Mouse (Mus musculus) erythroid progenitor cell, adult 5-6 weeks (primary cell): ENCODE results near the gene Insr. TPM values are rescaled to one million over a fixed set of nuclear protein-coding genes. Genes with fewer than 3 reads are reported as not detected.

Experiments used
- ATAC-seq: replicated peaks from 2 replicates; pipeline ENCODE4 v1.8.0; 2016; ENCODE audit warnings: moderate number of reproducible peaks, mild to moderate bottlenecking, moderate TSS enrichment, inconsistent platforms; ENCODE audit not compliant: poor library complexity, low FRiP score, severe bottlenecking
- total RNA-seq, 2 experiments: library from RNA; stranded (forward) in 1 of 2; stranded (reverse) in 1 of 2; fragments of 150-400 nt in 1 of 2; fragments of 186-747, 209-891 nt in 1 of 2; gene quantifications; 2 replicates each; pipeline versions ENCODE4 v1.2.3 to v1.2.4; 2015 to 2017; ENCODE audit warnings: low replicate concordance in 2 of 2

Gene Insr
- total RNA-seq, 2 experiments from 2014 or later: 7.1 to 8.0 TPM

GRCm38 (mm10) chr8:3277266-3277665, 2.2 kb downstream of the Insr start:
- no peak for ATAC-seq

- no peak for ATAC-seq
Measured at GRCm38 (mm10) chr8:3276009-3276408, 3.4 kb downstream of the Insr start.

- no peak for ATAC-seq
Measured at GRCm38 (mm10) chr8:3275189-3275588, 4.2 kb downstream of the Insr start.

GRCm38 (mm10) chr8:3273799-3274198, 5.6 kb downstream of the Insr start:
- ATAC-seq: no peak

GRCm38 (mm10) chr8:3267449-3267761, 12.0 kb downstream of the Insr start:
- ATAC-seq: no peak

- no peak for ATAC-seq
Measured at GRCm38 (mm10) chr8:3266686-3267448, 12.6 kb downstream of the Insr start.

- no peak for ATAC-seq
Measured at GRCm38 (mm10) chr8:3265182-3265581, 14.2 kb downstream of the Insr start.

GRCm38 (mm10) chr8:3262779-3263178, 16.6 kb downstream of the Insr start:
- ATAC-seq: no peak

- ATAC-seq: no peak
Measured at GRCm38 (mm10) chr8:3261101-3261500, 18.3 kb downstream of the Insr start.

GRCm38 (mm10) chr8:3260127-3260811, 19.1 kb downstream of the Insr start:
- ATAC-seq: no peak

GRCm38 (mm10) chr8:3256147-3256940, 23.1 kb downstream of the Insr start:
- ATAC-seq: no peak

- ATAC-seq: no peak
Measured at GRCm38 (mm10) chr8:3255321-3255720, 24.1 kb downstream of the Insr start.

GRCm38 (mm10) chr8:3253179-3253578, 26.2 kb downstream of the Insr start:
- ATAC-seq: no peak

- no peak for ATAC-seq
Measured at GRCm38 (mm10) chr8:3252665-3253064, 26.8 kb downstream of the Insr start.

GRCm38 (mm10) chr8:3251101-3251500, 28.3 kb downstream of the Insr start:
- no peak for ATAC-seq

GRCm38 (mm10) chr8:3249886-3250285, 29.5 kb downstream of the Insr start:
- no peak for ATAC-seq

- no peak for ATAC-seq
Measured at GRCm38 (mm10) chr8:3248704-3249103, 30.7 kb downstream of the Insr start.

GRCm38 (mm10) chr8:3247129-3247528, 32.3 kb downstream of the Insr start:
- no peak for ATAC-seq

- no peak for ATAC-seq
Measured at GRCm38 (mm10) chr8:3243229-3243628, 36.2 kb downstream of the Insr start.

GRCm38 (mm10) chr8:3240725-3241124, 38.7 kb downstream of the Insr start:
- ATAC-seq: no peak

GRCm38 (mm10) chr8:3239641-3240040, 39.8 kb downstream of the Insr start:
- no peak for ATAC-seq
